Mouse (Mus musculus) kidney, adult 2 months (tissue): Measurements from ENCODE around the gene Nmnat2. TPM values are rescaled to one million over a fixed set of nuclear protein-coding genes. Genes with fewer than 3 reads are reported as not detected.
A peak's percentile ranks its signal among the peaks of the same experiment; 100 is the strongest.
"Not testable (repeated sequence)": the region's sequence is repeated elsewhere in the genome, so short reads cannot be mapped to it uniquely, and the experiment has no call there.

ENCODE experiments used
- DNase-seq: peaks from one replicate; pipeline ENCODE4 v3.0.0; 2021
- H3K27ac ChIP-seq: fragments of 200-500 bp; 2 replicates; pipeline ENCODE4 v1.5.1; 2012; ENCODE audit warnings: low read depth, low read length, control low read depth, inconsistent platforms; ENCODE audit not compliant: insufficient read depth
- H3K27me3 ChIP-seq: fragments of 200-500 bp; replicated peaks from 2 replicates; pipeline ENCODE4 v1.6.1; 2012; ENCODE audit warnings: mild to moderate bottlenecking, moderate library complexity, low read length, inconsistent platforms; ENCODE audit not compliant: control insufficient read depth, insufficient read depth
- H3K36me3 ChIP-seq: fragments of 200-500 bp; 2 replicates; pipeline ENCODE4 v1.6.1; 2012; ENCODE audit warnings: mild to moderate bottlenecking, moderate library complexity, low read length, inconsistent platforms; ENCODE audit not compliant: control insufficient read depth, insufficient read depth
- H3K4me1 ChIP-seq: fragments of 200-500 bp; 2 replicates; pipeline ENCODE4 v1.6.1; 2011; ENCODE audit warnings: low read length; ENCODE audit not compliant: control insufficient read depth, insufficient read depth
- H3K4me3 ChIP-seq: fragments of 200-500 bp; 2 replicates; pipeline ENCODE4 v1.5.1; 2011; ENCODE audit warnings: mild to moderate bottlenecking, low read depth, low read length, control low read depth; ENCODE audit not compliant: insufficient read depth
- CTCF ChIP-seq: fragments of 200-500 bp; conservative IDR thresholded peaks from 2 replicates; pipeline ENCODE4 v1.5.1; 2011; ENCODE audit warnings: low read depth, mild to moderate bottlenecking, control low read depth, low read length, moderate library complexity, mixed read lengths; ENCODE audit not compliant: insufficient read depth, insufficient read length
- POLR2A ChIP-seq: fragments of 200-500 bp; IDR thresholded peaks from one replicate; pipeline ENCODE4 v1.6.1; 2011; ENCODE audit warnings: low read depth, low read length, control low read depth
- WGBS: fragments of 180-500 bp; shearing (Covaris S2); methylation state at CpG from one replicate; pipeline ENCODE4 v1.1.7; 2018; 5-methylcytosine and 5-hydroxymethylcytosine counted together
- polyA plus RNA-seq: library from polyadenylated mRNA; depleted of rRNA; stranded (reverse); fragments of >200 nt; gene quantifications from 2 replicates; pipeline ENCODE4 v1.2.3, GENCODE M21; 2012

The Nmnat2 gene
- polyA plus RNA-seq, 1 experiment, result 0.41 TPM

GRCm38 (mm10) chr1:153066387-153066781, 111.6 kb downstream of the Nmnat2 start:
- WGBS, result 86% methylated on average over 4 of the region's 4 CpGs
- no peak for TF ChIP-seq POLR2A
- Histone ChIP-seq H3K36me3 (no peaks in the 10 kb centered on the region), H3K4me1 (no peaks in the 10 kb centered on the region), H3K4me3 (no peak overlapping the region), H3K27me3 (no peaks in the 10 kb centered on the region), H3K27ac (peak overlapping the region; percentile 30; the same call in 1 of the 2 replicates)
- no peak for DNase-seq

- Histone ChIP-seq H3K4me3 (no peak overlapping the region), H3K27ac (no peak overlapping the region), H3K4me1 (no peaks in the 10 kb centered on the region), H3K27me3 (no peaks in the 10 kb centered on the region), H3K36me3 (no peaks in the 10 kb centered on the region)
- no peak for TF ChIP-seq POLR2A
- no peak for TF ChIP-seq CTCF
- 68% methylated on average over 16 of the region's 16 CpGs for WGBS
- no peak for DNase-seq
Observed at GRCm38 (mm10) chr1:153071563-153071962, 116.8 kb downstream of the Nmnat2 start.

- Histone ChIP-seq H3K27me3 (no peaks in the 10 kb centered on the region; the same call in 1 of the 2 replicates), H3K4me3 (no peak overlapping the region), H3K27ac (no peak overlapping the region), H3K4me1 (no peaks in the 10 kb centered on the region), H3K36me3 (no peaks in the 10 kb centered on the region)
- TF ChIP-seq CTCF, result no peak
- no peak for DNase-seq
- 71% methylated on average over 12 of the region's 12 CpGs for WGBS
Observed at GRCm38 (mm10) chr1:153071995-153072394, 117.2 kb downstream of the Nmnat2 start.

GRCm38 (mm10) chr1:153072711-153073110, 117.9 kb downstream of the Nmnat2 start:
- H3K4me3 ChIP-seq, result no peak overlapping the region
- H3K27ac ChIP-seq, result no peak overlapping the region
- no peak for DNase-seq
- H3K36me3 ChIP-seq, result no peaks in the 10 kb centered on the region
- WGBS, result 75% methylated on average over 10 of the region's 10 CpGs
- TF ChIP-seq CTCF (no peak), POLR2A (no peak)
- no peaks in the 10 kb centered on the region; the same call in 1 of the 2 replicates for H3K27me3 ChIP-seq
- H3K4me1 ChIP-seq, result no peaks in the 10 kb centered on the region

- H3K4me1 ChIP-seq, result no peaks in the 10 kb centered on the region
- no peak overlapping the region for H3K27ac ChIP-seq
- H3K4me3 ChIP-seq, result no peak overlapping the region
- DNase-seq, result peak; percentile 27
- no peak for TF ChIP-seq POLR2A
- no peak for TF ChIP-seq CTCF
- H3K27me3 ChIP-seq, result no peaks in the 10 kb centered on the region; the same call in 1 of the 2 replicates
- WGBS, result 42% methylated on average over 9 of the region's 9 CpGs
- no peaks in the 10 kb centered on the region for H3K36me3 ChIP-seq
Observed at GRCm38 (mm10) chr1:153073441-153073840, 118.6 kb downstream of the Nmnat2 start.

GRCm38 (mm10) chr1:153075087-153075736, 120.4 kb downstream of the Nmnat2 start:
- Histone ChIP-seq H3K36me3 (no peaks in the 10 kb centered on the region), H3K27me3 (no peaks in the 10 kb centered on the region; the same call in 1 of the 2 replicates), H3K4me1 (no peaks in the 10 kb centered on the region), H3K4me3 (no peak overlapping the region), H3K27ac (no peak overlapping the region)
- TF ChIP-seq CTCF, result no peak
- TF ChIP-seq POLR2A, result no peak
- 77% methylated on average over 3 of the region's 3 CpGs for WGBS
- DNase-seq, result no peak

- no peak for TF ChIP-seq POLR2A
- DNase-seq, result no peak
- 36% methylated on average over 6 of the region's 6 CpGs for WGBS
- Histone ChIP-seq H3K27ac (no peak overlapping the region), H3K36me3 (no peaks in the 10 kb centered on the region), H3K27me3 (no peaks in the 10 kb centered on the region; the same call in 1 of the 2 replicates), H3K4me1 (no peaks in the 10 kb centered on the region), H3K4me3 (no peak overlapping the region)
Observed at GRCm38 (mm10) chr1:153075955-153076354, 121.2 kb downstream of the Nmnat2 start.

GRCm38 (mm10) chr1:153083233-153083632, 128.4 kb downstream of the Nmnat2 start:
- not testable (repeated sequence) for H3K36me3 ChIP-seq, DNase-seq, H3K27ac ChIP-seq, H3K27me3 ChIP-seq, H3K4me1 ChIP-seq, H3K4me3 ChIP-seq
- WGBS, result 91% methylated on average over 10 of the region's 14 CpGs
